Mouse (Mus musculus): ENCODE data around the gene Il11ra1. TPM values are rescaled to one million over a fixed set of nuclear protein-coding genes. Genes with fewer than 3 reads are reported as not detected.

The Il11ra1 gene
- polyA plus RNA-seq, 1 experiment from 2014 or later = 253 TPM

DNA sequence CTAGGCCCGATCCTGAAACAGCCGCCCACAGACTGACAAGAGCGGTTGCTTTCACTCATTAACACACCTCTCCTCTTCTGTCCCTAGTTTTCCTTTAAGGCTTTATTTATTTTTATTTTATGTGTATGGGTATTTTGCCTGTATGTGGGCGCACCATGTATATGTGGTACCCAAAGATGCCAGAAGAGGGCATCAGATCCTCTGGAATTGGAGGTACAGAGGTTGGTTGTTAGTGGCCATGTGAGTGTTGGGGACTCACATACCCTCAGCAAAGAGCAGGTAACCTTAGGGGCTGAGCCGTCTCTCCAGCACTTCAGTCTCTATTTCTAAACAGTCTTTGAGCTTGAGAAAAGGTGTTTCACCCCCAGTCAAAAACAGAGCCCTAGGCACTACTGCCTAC, 15.8 kb downstream of the Il11ra1 start:
- Histone ChIP-seq H3K27me3 (ENCODE audit: low read depth, poor library complexity, severe bottlenecking) (0 out of 2 replicates have a peak, but pooled peaks cover 5% of the 10 kb centered on the region), H3K36me3 (peaks cover 60% of the 10 kb centered on the region), H3K4me1 (peaks cover 46% of the 10 kb centered on the region), H3K4me3 (no peak overlapping the region), H3K27ac (no peak overlapping the region), H3K9me3 (replicated peaks) (no peaks in the 10 kb centered on the region)
- 84% methylated on average over 5 of the region's 5 CpGs for WGBS
- DNase-seq (ENCODE audit: low spot score) = no peak

DNA sequence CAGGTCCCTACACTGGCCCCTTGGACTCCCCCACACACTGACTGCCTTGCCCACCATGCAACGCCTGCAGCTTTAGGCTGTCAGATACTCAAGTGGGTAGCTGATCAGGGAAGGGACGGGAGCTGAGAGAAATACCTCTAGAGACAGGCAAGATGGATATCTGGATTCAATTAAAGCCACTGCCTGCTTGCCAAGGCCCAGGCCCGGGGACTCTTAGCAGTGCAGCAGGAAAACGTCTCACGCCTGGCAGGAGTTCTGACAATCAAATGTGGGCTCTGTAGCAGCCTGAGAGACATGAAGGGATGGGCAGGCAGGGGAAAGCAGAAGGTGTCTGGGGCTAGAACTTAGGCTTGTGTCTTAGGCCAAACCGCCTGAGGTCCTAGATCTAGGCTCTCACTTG, 17.0 kb downstream of the Il11ra1 start:
- DNase-seq (ENCODE audit: low spot score) = no peak
- H3K27me3 ChIP-seq (ENCODE audit: low read depth, poor library complexity, severe bottlenecking) = 0 out of 2 replicates have a peak, but pooled peaks cover 5% of the 10 kb centered on the region
- peak overlapping the region; percentile 7 for H3K27ac ChIP-seq
- H3K4me3 ChIP-seq = no peak overlapping the region
- WGBS = 31% methylated on average over 6 of the region's 6 CpGs
- peaks cover 47% of the 10 kb centered on the region for H3K36me3 ChIP-seq
- H3K4me1 ChIP-seq = peaks cover 44% of the 10 kb centered on the region
- no peaks in the 10 kb centered on the region for H3K9me3 ChIP-seq (replicated peaks)

DNA sequence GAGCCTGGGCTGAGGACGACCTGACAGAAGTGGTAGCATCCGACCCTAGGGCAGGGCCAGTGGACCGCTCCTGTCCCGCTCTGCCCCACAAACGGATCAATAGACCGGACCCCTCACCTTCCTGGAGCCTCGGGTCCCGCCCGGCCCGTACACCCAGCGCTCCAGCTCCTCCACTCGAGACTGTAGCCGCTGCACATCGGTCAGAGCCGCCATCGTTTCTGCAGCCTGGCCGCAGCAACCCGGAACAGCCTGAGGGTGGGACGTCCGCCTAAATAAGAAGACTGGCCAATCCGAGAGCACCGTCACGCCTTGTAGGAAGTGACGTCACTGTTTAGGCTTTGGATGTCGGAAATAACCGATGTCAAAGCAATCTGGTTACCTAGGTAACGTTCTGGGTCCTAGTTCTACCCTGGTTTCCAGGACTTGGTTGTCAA, 23.1 kb downstream of the Il11ra1 start, which contains the start of gene Dctn3:
TSS of gene Dctn3 (minus strand) at position 253 of the 434 bp plus-strand sequence.
- Histone ChIP-seq H3K9me3 (replicated peaks) (no peaks in the 10 kb centered on the region), H3K4me3 (peak within 1 kb of the TSS; percentile 93), H3K36me3 (peaks cover 22% of the 10 kb centered on the region), H3K27me3 (ENCODE audit: low read depth, poor library complexity, severe bottlenecking) (peaks cover 47% of the 10 kb centered on the region), H3K27ac (peak within 1 kb of the TSS; percentile 86), H3K4me1 (peaks cover 30% of the 10 kb centered on the region)
- DNase-seq (ENCODE audit: low spot score) = peak; percentile 86
- under 1% methylated on average over 27 of the region's 27 CpGs for WGBS

DNA sequence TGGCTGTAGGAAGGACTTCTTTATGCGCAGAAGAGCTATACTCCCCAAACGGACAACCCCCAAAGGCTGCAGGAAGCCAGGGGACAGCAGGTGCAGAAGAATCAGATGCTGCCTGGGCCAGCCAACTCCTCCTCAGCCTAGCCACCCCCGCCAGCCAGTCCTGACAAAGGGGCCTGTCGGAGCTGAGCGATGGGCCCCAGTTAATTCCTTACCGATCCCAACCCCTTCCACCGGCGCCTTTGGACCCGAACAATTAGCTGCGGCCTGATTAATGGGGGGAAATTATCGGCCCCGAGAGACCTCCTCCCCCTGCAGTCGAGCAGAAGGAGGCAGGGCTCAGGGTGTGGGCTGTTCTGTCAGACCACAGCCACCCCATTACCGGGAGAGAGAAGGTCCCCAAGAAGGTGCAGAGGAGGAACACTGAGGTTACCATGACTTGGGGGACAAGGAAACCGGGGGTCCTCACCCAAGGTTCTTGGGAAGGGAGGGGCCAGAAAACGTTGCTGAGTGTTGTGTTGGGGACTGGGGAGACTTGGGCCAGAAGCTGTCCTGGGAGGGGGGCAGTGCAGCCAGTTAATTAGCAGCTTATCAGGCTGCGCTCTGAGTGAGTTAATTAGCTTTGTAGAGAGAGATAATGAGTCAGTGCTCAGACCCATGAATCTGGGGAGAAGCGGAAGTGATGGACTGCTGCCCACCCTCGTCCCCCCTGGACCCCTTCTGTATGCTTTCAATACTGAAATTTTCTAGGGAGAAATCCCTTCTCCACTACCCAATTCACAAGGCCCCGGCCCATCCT, 27.2 kb downstream of the Il11ra1 start:
- Histone ChIP-seq H3K27me3 (ENCODE audit: low read depth, poor library complexity, severe bottlenecking) (peaks cover 88% of the 10 kb centered on the region), H3K4me3 (no peak overlapping the region), H3K9me3 (replicated peaks) (no peaks in the 10 kb centered on the region), H3K27ac (no peak overlapping the region), H3K4me1 (peaks cover 37% of the 10 kb centered on the region), H3K36me3 (no peaks in the 10 kb centered on the region)
- peak; percentile 33 for DNase-seq (ENCODE audit: low spot score)
- whole genome bisulfite sequencing = 18% methylated on average over 20 of the region's 20 CpGs

DNA sequence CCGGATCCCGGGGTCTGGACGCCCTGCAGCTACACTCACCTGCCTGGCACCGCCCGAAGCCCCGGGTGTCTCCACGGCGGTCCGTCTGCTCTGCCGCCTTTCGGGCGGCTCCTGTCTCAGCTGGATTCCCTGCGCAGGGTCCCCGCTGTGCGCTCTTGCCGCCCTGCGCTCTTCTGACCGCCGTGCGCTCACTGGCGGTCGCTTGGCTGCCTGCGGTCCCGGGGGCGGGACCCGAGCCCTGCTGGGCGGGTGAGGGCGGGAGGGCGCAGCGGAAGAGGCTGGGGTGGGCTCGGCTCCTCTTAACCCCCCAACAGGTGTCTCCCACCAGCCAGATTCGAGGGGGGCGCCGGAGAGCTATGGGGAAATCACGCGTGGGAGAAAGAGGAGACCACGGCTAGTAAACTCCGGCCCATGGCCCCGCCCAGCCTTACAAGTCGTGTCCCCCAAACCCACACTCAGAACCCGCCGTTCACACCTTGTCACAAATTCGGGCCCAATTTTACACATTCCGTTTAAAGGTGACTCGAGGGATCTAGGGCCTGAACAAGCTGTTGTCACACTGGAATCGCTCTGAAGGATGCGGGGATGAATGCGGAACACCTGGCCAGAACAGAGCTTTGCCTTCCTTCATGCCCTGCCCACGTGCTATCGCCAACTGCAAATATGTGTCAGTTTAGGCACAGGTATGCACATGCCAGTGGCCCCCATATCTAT, 31.4 kb downstream of the Il11ra1 start, which contains the start of gene Arid3c:
TSS of gene Arid3c (minus strand) at position 91 of the 714 bp plus-strand sequence.
- H3K36me3 ChIP-seq = no peaks in the 10 kb centered on the region
- peak within 1 kb of the TSS; percentile 53 for H3K4me3 ChIP-seq
- peaks cover 22% of the 10 kb centered on the region for H3K4me1 ChIP-seq
- no peaks in the 10 kb centered on the region; the same call in 1 of the 2 replicates for H3K9me3 ChIP-seq (replicated peaks)
- H3K27me3 ChIP-seq (ENCODE audit: low read depth, poor library complexity, severe bottlenecking) = peaks cover 87% of the 10 kb centered on the region
- peak; percentile 56 for DNase-seq (ENCODE audit: low spot score)
- H3K27ac ChIP-seq = no peak within 1 kb of the TSS
- 3% methylated on average over 50 of the region's 50 CpGs for WGBS

DNA sequence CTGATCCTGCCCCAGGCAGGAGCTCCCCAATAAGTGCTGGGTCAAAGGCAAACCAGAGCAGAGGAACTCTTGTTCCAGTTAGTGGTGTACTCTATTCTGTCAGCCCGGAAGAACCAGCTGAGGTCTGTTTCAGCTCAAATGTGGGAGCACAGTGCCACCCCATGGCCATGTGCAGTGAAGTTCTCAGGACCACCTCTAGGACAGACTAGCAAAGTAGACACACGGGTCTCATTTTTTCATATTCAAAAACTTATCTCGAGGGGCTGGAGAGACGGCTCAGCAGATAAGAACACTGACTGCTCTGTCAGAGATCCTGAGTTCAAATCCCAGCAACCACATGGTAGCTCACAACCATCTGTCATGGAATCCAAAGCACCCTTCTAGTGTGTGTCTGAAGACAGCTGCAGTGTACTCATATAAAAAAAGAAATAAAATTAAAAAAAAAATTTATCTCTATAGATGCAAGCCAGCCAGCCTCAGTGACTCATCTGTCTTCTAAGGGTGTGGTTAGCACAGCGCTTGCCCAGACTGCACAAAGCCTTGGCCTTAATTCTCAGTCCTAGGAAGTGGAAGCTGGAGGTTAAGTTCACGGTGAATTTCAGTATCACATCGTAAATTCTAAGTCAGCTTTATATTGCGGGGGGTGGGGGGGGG, 37.9 kb downstream of the Il11ra1 start:
- H3K4me3 ChIP-seq = no peak overlapping the region
- no peaks in the 10 kb centered on the region; the same call in 1 of the 2 replicates for H3K9me3 ChIP-seq (replicated peaks)
- DNase-seq (ENCODE audit: low spot score) = peak; percentile 78
- H3K4me1 ChIP-seq = peaks cover 39% of the 10 kb centered on the region
- peaks cover 21% of the 10 kb centered on the region for H3K27me3 ChIP-seq (ENCODE audit: low read depth, poor library complexity, severe bottlenecking)
- whole genome bisulfite sequencing = 39% methylated on average over 8 of the region's 8 CpGs
- no peak overlapping the region for H3K27ac ChIP-seq
- peaks cover 16% of the 10 kb centered on the region for H3K36me3 ChIP-seq

DNA sequence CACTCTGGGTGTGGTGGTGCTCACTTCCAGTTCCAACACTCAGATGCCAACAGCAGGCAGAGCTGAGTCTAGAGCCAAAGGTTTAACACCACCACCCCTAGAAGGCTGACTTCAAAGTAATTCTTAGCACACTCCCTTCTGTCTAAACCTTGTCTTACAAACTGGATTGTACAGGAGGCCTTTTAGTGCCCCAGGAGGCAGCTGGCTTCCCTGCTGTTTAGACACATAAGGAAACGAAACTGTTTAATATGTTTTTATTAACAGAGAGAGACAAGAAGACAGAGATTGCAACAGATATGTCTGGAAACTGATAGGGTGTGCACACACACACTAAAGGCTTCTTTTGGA, 38.4 kb downstream of the Il11ra1 start:
- Histone ChIP-seq H3K4me3 (no peak overlapping the region), H3K36me3 (peaks cover 16% of the 10 kb centered on the region), H3K4me1 (peaks cover 39% of the 10 kb centered on the region), H3K27ac (no peak overlapping the region), H3K9me3 (replicated peaks) (no peaks in the 10 kb centered on the region; the same call in 1 of the 2 replicates), H3K27me3 (ENCODE audit: low read depth, poor library complexity, severe bottlenecking) (peaks cover 16% of the 10 kb centered on the region)
- 73% methylated on average over 1 of the region's 1 CpGs for WGBS
- DNase-seq (ENCODE audit: low spot score) = no peak

DNA sequence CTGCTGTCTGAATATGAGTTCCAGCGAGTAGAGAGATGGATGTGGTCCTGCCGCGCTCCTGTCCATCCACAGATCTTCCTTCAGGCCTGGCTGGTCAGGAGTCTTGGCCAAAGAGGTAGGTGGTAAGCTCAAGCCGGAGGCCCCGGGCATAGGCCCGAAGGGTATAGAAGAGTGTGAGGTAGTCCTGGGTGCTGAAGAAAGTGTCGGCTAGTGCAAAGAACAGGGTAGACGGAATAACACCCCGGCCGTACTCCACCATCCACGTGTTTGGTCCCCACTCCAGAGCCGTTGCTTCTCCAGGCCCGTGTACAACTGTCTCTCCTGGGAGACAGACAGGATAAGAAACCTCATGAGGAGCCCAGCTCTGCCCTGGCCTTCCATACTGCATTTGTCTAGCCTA, 39.5 kb downstream of the Il11ra1 start:
- H3K9me3 ChIP-seq (replicated peaks) = no peaks in the 10 kb centered on the region; the same call in 1 of the 2 replicates
- H3K36me3 ChIP-seq = peaks cover 16% of the 10 kb centered on the region
- H3K27me3 ChIP-seq (ENCODE audit: low read depth, poor library complexity, severe bottlenecking) = peaks cover 7% of the 10 kb centered on the region; the same call in 1 of the 2 replicates
- no peak for DNase-seq (ENCODE audit: low spot score)
- H3K4me3 ChIP-seq = no peak overlapping the region
- H3K27ac ChIP-seq = no peak overlapping the region
- H3K4me1 ChIP-seq = peaks cover 39% of the 10 kb centered on the region
- WGBS = 95% methylated on average over 13 of the region's 13 CpGs

DNA sequence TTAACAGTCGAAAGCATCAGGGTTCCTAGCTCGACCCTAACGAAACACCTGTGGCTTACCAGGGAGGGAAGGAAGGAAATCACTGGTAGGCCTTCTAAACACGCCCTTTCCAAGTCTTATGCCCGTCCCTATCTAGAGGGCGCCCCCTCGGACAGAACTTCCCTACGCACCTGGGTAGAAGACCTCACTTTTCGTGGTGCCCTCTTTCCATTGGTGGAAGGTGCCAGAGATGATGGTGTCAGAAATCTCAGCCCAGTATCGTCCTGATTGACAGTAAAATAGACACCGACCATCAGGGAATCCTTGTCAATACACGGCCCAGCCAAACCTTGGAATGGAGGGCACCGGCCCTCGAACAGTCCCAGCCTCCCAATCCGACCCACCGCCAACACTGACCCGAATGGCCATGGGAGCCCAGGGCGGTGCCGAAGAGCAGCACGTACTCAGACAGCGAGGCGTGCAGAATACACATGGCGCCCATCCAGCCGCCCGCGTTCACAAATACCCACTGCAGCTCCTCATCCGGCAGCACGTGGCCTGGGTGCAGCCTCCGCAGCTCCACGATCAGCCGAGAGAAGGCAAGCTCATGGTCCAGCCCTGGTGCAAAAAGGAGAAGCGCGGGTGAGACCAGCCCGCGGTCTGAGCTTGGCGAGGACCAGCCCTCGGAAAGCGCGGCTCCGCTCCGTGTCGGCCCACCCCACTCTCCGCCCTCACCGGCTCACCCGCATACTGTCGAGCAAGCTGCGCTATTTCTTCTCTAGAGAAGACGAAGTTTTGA, 40.8 kb downstream of the Il11ra1 start:
- Histone ChIP-seq H3K4me3 (peak overlapping the region; percentile 75), H3K27ac (peak overlapping the region; percentile 88), H3K9me3 (replicated peaks) (no peaks in the 10 kb centered on the region; the same call in 1 of the 2 replicates), H3K36me3 (peaks cover 16% of the 10 kb centered on the region), H3K4me1 (peaks cover 39% of the 10 kb centered on the region), H3K27me3 (ENCODE audit: low read depth, poor library complexity, severe bottlenecking) (no peaks in the 10 kb centered on the region)
- 1% methylated on average over 48 of the region's 48 CpGs for WGBS
- no peak for DNase-seq (ENCODE audit: low spot score)

DNA sequence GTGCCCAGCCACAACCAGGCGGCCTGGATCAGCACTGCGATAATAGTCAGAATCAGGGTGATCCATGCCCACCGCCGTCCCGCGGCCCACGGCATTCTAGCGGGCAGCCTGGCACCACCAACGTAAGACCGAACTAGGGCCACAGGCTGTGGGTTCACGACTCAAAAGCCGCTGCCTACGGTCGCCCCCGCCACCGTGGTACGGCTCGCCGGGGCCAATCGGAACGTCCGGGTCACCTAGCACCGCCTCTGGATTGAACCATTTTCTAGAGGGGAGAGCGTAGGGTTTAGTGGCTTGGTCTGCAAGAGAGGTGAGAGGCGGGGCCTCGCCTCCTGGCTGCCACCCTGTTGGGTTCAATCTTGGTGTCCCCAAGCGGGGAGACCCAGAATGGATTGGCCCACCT, 41.4 kb downstream of the Il11ra1 start:
- Histone ChIP-seq H3K4me1 (peaks cover 39% of the 10 kb centered on the region), H3K27ac (peak overlapping the region; percentile 88), H3K9me3 (replicated peaks) (peaks cover 4% of the 10 kb centered on the region; the same call in 1 of the 2 replicates), H3K27me3 (ENCODE audit: low read depth, poor library complexity, severe bottlenecking) (no peaks in the 10 kb centered on the region), H3K36me3 (peaks cover 16% of the 10 kb centered on the region), H3K4me3 (peak overlapping the region; percentile 75)
- WGBS = under 1% methylated on average over 27 of the region's 27 CpGs
- DNase-seq (ENCODE audit: low spot score) = peak; percentile 92

DNA sequence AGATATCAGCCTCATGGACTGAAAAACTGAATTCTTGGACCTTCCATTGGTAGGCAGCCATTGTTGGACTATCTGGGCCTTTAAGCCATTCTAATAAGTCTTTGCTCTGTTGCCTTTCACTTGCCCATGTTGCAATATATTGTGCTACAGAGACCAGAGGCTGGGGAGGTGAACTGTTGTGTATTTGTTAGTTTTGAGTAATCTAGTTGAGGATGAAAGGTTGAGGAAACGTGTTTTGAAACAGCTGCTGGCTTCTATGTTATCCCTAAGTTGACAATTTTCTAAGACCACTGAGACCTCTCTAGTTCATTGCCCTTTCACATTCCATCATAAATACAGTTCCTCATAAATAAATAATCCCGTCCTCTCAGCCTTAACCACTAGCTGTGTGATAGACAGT, 44.3 kb downstream of the Il11ra1 start:
- H3K4me1 ChIP-seq = peaks cover 26% of the 10 kb centered on the region
- WGBS = 80% methylated on average over 2 of the region's 2 CpGs
- H3K27ac ChIP-seq = no peak overlapping the region
- no peaks in the 10 kb centered on the region for H3K27me3 ChIP-seq (ENCODE audit: low read depth, poor library complexity, severe bottlenecking)
- H3K36me3 ChIP-seq = peaks cover 4% of the 10 kb centered on the region
- no peak overlapping the region for H3K4me3 ChIP-seq
- DNase-seq (ENCODE audit: low spot score) = no peak
- H3K9me3 ChIP-seq (replicated peaks) = peaks cover 10% of the 10 kb centered on the region; the same call in 1 of the 2 replicates

DNA sequence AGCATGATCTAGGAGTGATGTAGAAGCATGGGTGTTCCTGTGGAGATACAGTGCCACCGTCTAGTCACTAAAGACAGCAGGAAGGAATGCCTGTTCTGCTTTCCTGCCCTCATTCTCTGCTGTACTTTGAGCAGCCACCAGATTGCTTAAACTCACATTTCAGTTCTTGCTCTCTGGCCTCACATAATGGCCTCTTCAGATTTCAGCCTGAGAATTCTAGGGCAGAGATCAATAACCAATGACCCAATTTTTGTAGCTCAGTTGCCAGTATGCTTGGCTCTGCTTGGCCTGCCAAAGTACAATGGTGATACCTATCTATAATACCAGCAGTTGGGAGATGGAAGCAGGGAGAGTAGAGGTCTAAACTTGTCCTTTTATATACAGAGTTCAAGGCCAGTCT, 45.2 kb downstream of the Il11ra1 start:
- DNase-seq (ENCODE audit: low spot score) = no peak
- no peaks in the 10 kb centered on the region for H3K27me3 ChIP-seq (ENCODE audit: low read depth, poor library complexity, severe bottlenecking)
- H3K27ac ChIP-seq = no peak overlapping the region
- WGBS = 73% methylated on average over 1 of the region's 1 CpGs
- H3K36me3 ChIP-seq = no peaks in the 10 kb centered on the region
- H3K4me3 ChIP-seq = no peak overlapping the region
- H3K9me3 ChIP-seq (replicated peaks) = peaks cover 10% of the 10 kb centered on the region; the same call in 1 of the 2 replicates
- H3K4me1 ChIP-seq = peaks cover 17% of the 10 kb centered on the region

Measured in limb, embryonic 10.5 days (tissue).